Mouse (Mus musculus) lung, adult 2 months (tissue): Measurements from ENCODE around the gene Podn.

Source experiments
- CTCF ChIP-seq: fragments of 200-500 bp; IDR thresholded peaks from 2 replicates; pipeline ENCODE4 v1.5.1; 2011; ENCODE audit warnings: mild to moderate bottlenecking, low read length, control low read depth; ENCODE audit not compliant: insufficient read depth
- POLR2A ChIP-seq: fragments of 200-500 bp; IDR thresholded peaks from 2 replicates; pipeline ENCODE4 v1.6.1; 2011; ENCODE audit warnings: low read depth, mild to moderate bottlenecking, control low read depth, low read length, borderline replicate concordance; ENCODE audit errors: extremely low read depth

DNA sequence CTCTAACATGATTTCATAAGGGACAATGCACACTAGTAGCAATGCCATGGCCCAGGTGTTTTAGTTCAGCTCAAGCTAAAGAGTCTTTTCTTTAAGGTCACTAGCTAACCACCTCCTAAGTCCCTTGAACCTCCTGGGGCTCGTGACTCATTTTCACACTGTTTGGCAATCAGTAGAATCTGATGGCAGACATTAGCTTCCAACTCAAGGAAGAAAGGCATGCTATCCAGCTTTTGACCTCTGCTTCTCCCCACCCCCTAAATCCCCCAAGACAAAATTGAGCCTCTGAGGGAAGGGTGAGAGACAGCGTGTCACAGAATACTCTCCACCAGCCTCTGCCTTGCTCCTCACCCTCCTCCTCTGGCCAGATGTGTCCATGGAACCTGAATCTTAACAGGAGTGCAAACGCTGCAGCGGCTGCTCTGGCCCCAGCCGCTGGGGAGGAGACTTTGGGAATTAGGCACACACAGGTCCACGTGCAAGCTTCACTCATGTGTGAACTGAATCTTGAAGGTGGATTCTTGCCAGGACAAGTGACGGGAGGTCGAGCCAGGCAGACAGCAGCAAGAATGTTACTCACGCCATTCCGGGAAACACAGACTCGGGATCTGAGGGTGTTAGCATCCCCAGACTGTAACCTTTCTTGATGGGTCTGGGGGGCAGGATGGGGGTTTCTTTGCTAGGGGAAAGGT, 97.5 kb downstream of the Podn start:
- no peak for TF ChIP-seq CTCF
- no peak for TF ChIP-seq POLR2A
